Mouse (Mus musculus): Measurements from ENCODE around the gene Zfp618. TPM values are rescaled to one million over a fixed set of nuclear protein-coding genes. Genes with fewer than 3 reads are reported as not detected.
A peak's percentile ranks its signal among the peaks of the same experiment; 100 is the strongest.

Zfp618 gene
- polyA plus RNA-seq, 1 experiment from 2014 or later = 26.6 TPM

- 52% methylated on average over 4 of the region's 4 CpGs for WGBS
- peak; percentile 42 for DNase-seq (ENCODE audit: low spot score)
These were observed 65.9 kb downstream of the Zfp618 start for GRCm38 (mm10) chr4:63031240-63031639.

DNA sequence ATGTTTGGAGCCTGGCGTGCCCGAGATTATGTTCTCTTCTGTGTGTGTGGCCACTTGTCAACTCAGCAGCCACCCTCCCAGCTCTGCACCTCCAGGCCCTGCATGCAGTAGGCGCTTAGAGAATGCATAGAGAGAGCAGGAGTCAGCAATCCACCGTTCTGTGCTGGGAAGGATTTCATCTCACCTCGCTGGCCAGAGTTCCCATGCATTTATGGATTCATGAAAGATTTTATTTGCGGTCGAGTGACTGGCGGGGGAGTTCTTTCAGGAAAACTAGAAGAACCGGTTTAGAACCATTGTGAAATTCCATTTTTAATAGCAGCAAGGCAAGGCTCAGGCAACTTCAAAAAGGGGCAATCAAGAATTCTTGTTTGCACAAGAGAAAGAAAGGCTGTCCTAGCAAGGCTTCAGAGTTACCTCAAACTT, 67.2 kb downstream of the Zfp618 start:
- Histone ChIP-seq H3K9ac (ENCODE audit: low read depth, low read length) (no peak overlapping the region), H3K36me3 (ENCODE audit: insufficient read depth, low read length) (no peaks in the 10 kb centered on the region), H3K4me1 (replicated peaks; ENCODE audit: insufficient read depth, low read length) (peaks cover 20% of the 10 kb centered on the region), H3K27me3 (ENCODE audit: insufficient read depth, low read length) (no peaks in the 10 kb centered on the region), H3K9me3 (replicated peaks; ENCODE audit: low read length) (no peaks in the 10 kb centered on the region), H3K4me3 (replicated peaks; ENCODE audit: low read depth, low read length) (no peak overlapping the region), H3K27ac (peak overlapping the region; percentile 77), H3K4me2 (ENCODE audit: low read length) (no peak overlapping the region)
- DNase-seq (ENCODE audit: low spot score) (peak; percentile 50), ATAC-seq (replicated peaks; ENCODE audit: low FRiP score, low read depth) (no peak)
- TF ChIP-seq CTCF (IDR thresholded peaks at IDR 0.05; ENCODE audit: low read depth) = no peak
- 51% methylated on average over 9 of the region's 9 CpGs for WGBS

More at GRCm38 (mm10) chr4:63031240-63031639, 65.9 kb downstream of the Zfp618 start:
- Histone ChIP-seq H3K27me3 (ENCODE audit: insufficient read depth, low read length) (no peaks in the 10 kb centered on the region), H3K4me3 (replicated peaks; ENCODE audit: low read depth, low read length) (no peak overlapping the region), H3K27ac (peak overlapping the region; percentile 77), H3K9me3 (replicated peaks; ENCODE audit: low read length) (no peaks in the 10 kb centered on the region), H3K4me1 (replicated peaks; ENCODE audit: insufficient read depth, low read length) (peaks cover 23% of the 10 kb centered on the region; the same call in 1 of the 2 replicates), H3K36me3 (ENCODE audit: insufficient read depth, low read length) (no peaks in the 10 kb centered on the region), H3K4me2 (ENCODE audit: low read length) (no peak overlapping the region), H3K9ac (ENCODE audit: low read depth, low read length) (no peak overlapping the region)
- no peak for TF ChIP-seq CTCF (IDR thresholded peaks at IDR 0.05; ENCODE audit: low read depth)
- no peak for ATAC-seq (replicated peaks; ENCODE audit: low FRiP score, low read depth)

DNA sequence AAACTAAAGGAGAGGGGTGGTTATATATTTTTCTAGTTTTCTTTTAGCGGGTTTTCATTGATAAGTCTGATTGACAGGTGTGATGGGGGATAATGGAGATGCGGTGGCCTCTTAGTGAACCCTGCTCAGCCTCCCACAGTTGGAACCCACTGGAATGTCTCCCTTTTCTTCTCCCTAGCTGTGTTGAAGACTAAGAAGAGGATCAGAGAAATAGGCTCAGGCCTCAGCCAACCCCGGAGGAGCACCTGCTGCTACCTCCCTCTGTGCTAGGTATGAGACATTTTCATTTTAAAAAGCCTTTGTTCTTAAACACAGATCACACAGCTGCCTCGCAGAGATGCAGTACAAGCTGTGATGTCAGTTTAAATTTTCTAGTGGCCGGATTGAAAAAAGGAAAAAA, 68.4 kb downstream of the Zfp618 start:
- Histone ChIP-seq H3K9me3 (replicated peaks; ENCODE audit: low read length) (no peaks in the 10 kb centered on the region), H3K36me3 (ENCODE audit: insufficient read depth, low read length) (no peaks in the 10 kb centered on the region), H3K4me1 (replicated peaks; ENCODE audit: insufficient read depth, low read length) (peaks cover 20% of the 10 kb centered on the region), H3K4me3 (replicated peaks; ENCODE audit: low read depth, low read length) (no peak overlapping the region), H3K9ac (ENCODE audit: low read depth, low read length) (no peak overlapping the region), H3K4me2 (ENCODE audit: low read length) (no peak overlapping the region), H3K27me3 (ENCODE audit: insufficient read depth, low read length) (no peaks in the 10 kb centered on the region), H3K27ac (peak overlapping the region; percentile 77)
- TF ChIP-seq CTCF (IDR thresholded peaks at IDR 0.05; ENCODE audit: low read depth) = no peak
- WGBS = 61% methylated on average over 5 of the region's 5 CpGs
- ATAC-seq (replicated peaks; ENCODE audit: low FRiP score, low read depth) = no peak
- DNase-seq (ENCODE audit: low spot score) = no peak

- ATAC-seq (replicated peaks; ENCODE audit: low FRiP score, low read depth) (no peak), DNase-seq (ENCODE audit: low spot score) (no peak)
- Histone ChIP-seq H3K4me3 (replicated peaks; ENCODE audit: low read depth, low read length) (no peak overlapping the region), H3K9ac (ENCODE audit: low read depth, low read length) (no peak overlapping the region), H3K27me3 (ENCODE audit: insufficient read depth, low read length) (no peaks in the 10 kb centered on the region), H3K9me3 (replicated peaks; ENCODE audit: low read length) (no peaks in the 10 kb centered on the region), H3K27ac (no peak overlapping the region), H3K36me3 (ENCODE audit: insufficient read depth, low read length) (0 out of 2 replicates have a peak, but pooled peaks cover under 1% of the 10 kb centered on the region), H3K4me1 (replicated peaks; ENCODE audit: insufficient read depth, low read length) (peaks cover 18% of the 10 kb centered on the region), H3K4me2 (ENCODE audit: low read length) (no peak overlapping the region)
- WGBS = 80% methylated on average over 7 of the region's 7 CpGs
- no peak for TF ChIP-seq CTCF (IDR thresholded peaks at IDR 0.05; ENCODE audit: low read depth)
These were observed 70.6 kb downstream of the Zfp618 start for GRCm38 (mm10) chr4:63035991-63036390.

- ATAC-seq (replicated peaks; ENCODE audit: low FRiP score, low read depth) (no peak), DNase-seq (ENCODE audit: low spot score) (no peak)
- no peak for TF ChIP-seq CTCF (IDR thresholded peaks at IDR 0.05; ENCODE audit: low read depth)
- Histone ChIP-seq H3K9ac (ENCODE audit: low read depth, low read length) (no peak overlapping the region), H3K27ac (no peak overlapping the region), H3K36me3 (ENCODE audit: insufficient read depth, low read length) (0 out of 2 replicates have a peak, but pooled peaks cover 3% of the 10 kb centered on the region), H3K4me1 (replicated peaks; ENCODE audit: insufficient read depth, low read length) (peaks cover 10% of the 10 kb centered on the region), H3K4me3 (replicated peaks; ENCODE audit: low read depth, low read length) (no peak overlapping the region), H3K9me3 (replicated peaks; ENCODE audit: low read length) (no peaks in the 10 kb centered on the region), H3K4me2 (ENCODE audit: low read length) (no peak overlapping the region), H3K27me3 (ENCODE audit: insufficient read depth, low read length) (no peaks in the 10 kb centered on the region)
- whole genome bisulfite sequencing = 97% methylated on average over 5 of the region's 5 CpGs
These were observed 71.4 kb downstream of the Zfp618 start for GRCm38 (mm10) chr4:63036790-63037189.

DNA sequence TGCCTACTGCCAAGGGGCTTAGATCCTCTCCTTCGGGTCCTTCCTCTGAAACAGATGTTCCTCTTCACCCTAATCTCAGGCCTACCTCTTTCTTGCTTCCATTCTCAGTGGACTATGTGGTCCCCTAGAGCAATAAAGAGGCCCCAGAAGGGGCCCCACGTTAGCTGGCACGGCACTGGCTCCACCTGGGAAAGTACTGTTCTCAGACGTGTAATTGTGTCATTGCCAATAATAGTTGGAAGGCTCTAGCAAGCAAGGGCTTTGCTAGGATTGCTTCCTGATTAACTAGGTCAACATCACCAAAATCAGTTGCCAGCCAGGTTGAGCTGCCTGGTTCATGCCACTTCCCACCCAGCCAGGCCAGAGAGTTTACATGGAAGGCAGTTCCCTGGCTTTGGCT, 72.2 kb downstream of the Zfp618 start:
- Histone ChIP-seq H3K27me3 (ENCODE audit: insufficient read depth, low read length) (no peaks in the 10 kb centered on the region), H3K9ac (ENCODE audit: low read depth, low read length) (no peak overlapping the region), H3K4me1 (replicated peaks; ENCODE audit: insufficient read depth, low read length) (peaks cover 10% of the 10 kb centered on the region), H3K4me2 (ENCODE audit: low read length) (no peak overlapping the region), H3K27ac (peak overlapping the region; percentile 48; the same call in 1 of the 2 replicates), H3K9me3 (replicated peaks; ENCODE audit: low read length) (no peaks in the 10 kb centered on the region), H3K4me3 (replicated peaks; ENCODE audit: low read depth, low read length) (no peak overlapping the region), H3K36me3 (ENCODE audit: insufficient read depth, low read length) (0 out of 2 replicates have a peak, but pooled peaks cover 3% of the 10 kb centered on the region)
- WGBS = 66% methylated on average over 4 of the region's 4 CpGs
- DNase-seq (ENCODE audit: low spot score) (no peak), ATAC-seq (replicated peaks; ENCODE audit: low FRiP score, low read depth) (no peak)
- TF ChIP-seq CTCF (IDR thresholded peaks at IDR 0.05; ENCODE audit: low read depth) = no peak

- 57% methylated on average over 2 of the region's 2 CpGs for WGBS
These were observed 72.9 kb downstream of the Zfp618 start for GRCm38 (mm10) chr4:63038265-63038664.

More at GRCm38 (mm10) chr4:63038265-63038664, 72.9 kb downstream of the Zfp618 start:
- H3K4me2 ChIP-seq (ENCODE audit: low read length) = no peak overlapping the region
- no peaks in the 10 kb centered on the region for H3K9me3 ChIP-seq (replicated peaks; ENCODE audit: low read length)
- H3K36me3 ChIP-seq (ENCODE audit: insufficient read depth, low read length) = 0 out of 2 replicates have a peak, but pooled peaks cover 3% of the 10 kb centered on the region
- no peak overlapping the region for H3K27ac ChIP-seq
- H3K27me3 ChIP-seq (ENCODE audit: insufficient read depth, low read length) = no peaks in the 10 kb centered on the region
- no peak overlapping the region for H3K4me3 ChIP-seq (replicated peaks; ENCODE audit: low read depth, low read length)
- peaks cover 10% of the 10 kb centered on the region for H3K4me1 ChIP-seq (replicated peaks; ENCODE audit: insufficient read depth, low read length)
- no peak overlapping the region for H3K9ac ChIP-seq (ENCODE audit: low read depth, low read length)
- TF ChIP-seq CTCF (IDR thresholded peaks at IDR 0.05; ENCODE audit: low read depth) = no peak
- DNase-seq (ENCODE audit: low spot score) (no peak), ATAC-seq (replicated peaks; ENCODE audit: low FRiP score, low read depth) (no peak)

Measured in kidney, postnatal 0 days (tissue).